Mouse (Mus musculus) olfactory bulb, adult 2 months (tissue): ENCODE results near the gene Ovol1.

Experiments used
- CTCF ChIP-seq: fragments of 200-500 bp; IDR thresholded peaks from 2 replicates; pipeline ENCODE4 v1.5.1; 2012; ENCODE audit warnings: low read depth, mild to moderate bottlenecking, low read length, moderate library complexity; ENCODE audit not compliant: insufficient read depth
- POLR2A ChIP-seq: fragments of 200-500 bp; IDR thresholded peaks from 2 replicates; pipeline ENCODE4 v1.6.1; 2012; ENCODE audit warnings: mild to moderate bottlenecking, low read depth, low read length, moderate library complexity; ENCODE audit not compliant: insufficient read depth

GRCm38 (mm10) chr19:5543362-5543761, 17.1 kb downstream of the Ovol1 start:
- TF ChIP-seq CTCF = no peak
- TF ChIP-seq POLR2A = no peak
